Mouse (Mus musculus): ENCODE measurements at regions not wholly inside any gene's neighbourhood (a gene's known extent, or its start where the extent isn't known, plus 50 kb on each side); places are given as distances from the start of the nearest gene placed in this dataset.

GRCm38 (mm10) chr6:51667022-51667421 is 143.3 kb downstream of the Snx10 start:
- TF ChIP-seq USF1 (IDR thresholded peaks at IDR 0.05; ENCODE audit: low read depth) (no peak), POLR2AphosphoS2 (IDR thresholded peaks at IDR 0.05; ENCODE audit: insufficient read length, low read depth) (no peak), POLR2A (IDR thresholded peaks at IDR 0.05; ENCODE audit: insufficient read length, low read depth) (no peak), TCF12 (IDR thresholded peaks at IDR 0.05; ENCODE audit: insufficient read depth, poor library complexity, severe bottlenecking) (no peak), CEBPB (IDR thresholded peaks at IDR 0.05; ENCODE audit: insufficient read depth, poor library complexity, severe bottlenecking) (no peak), MYOD1 (IDR thresholded peaks at IDR 0.05; ENCODE audit: control insufficient read depth in 1 of 3, insufficient read length in 2 of 3, low read depth in 2 of 3) (no peak), TCF3 (IDR thresholded peaks at IDR 0.05; ENCODE audit: insufficient read length, low read depth) (no peak), MYOG (IDR thresholded peaks at IDR 0.05; ENCODE audit: control insufficient read depth in 1 of 3, insufficient read depth in 1 of 3, insufficient read length in 2 of 3, low read depth in 2 of 3) (no peak), REST (IDR thresholded peaks at IDR 0.05; ENCODE audit: insufficient read depth, insufficient read length) (no peak), MAX (IDR thresholded peaks at IDR 0.05; ENCODE audit: low read depth) (no peak), E2F4 (IDR thresholded peaks at IDR 0.05; ENCODE audit: insufficient read depth) (no peak)
- Histone ChIP-seq H3K27me3 (ENCODE audit: control insufficient read depth, insufficient read depth, insufficient read length) (no peaks in the 10 kb centered on the region), H3ac (ENCODE audit: control insufficient read depth, insufficient read length) (no peak overlapping the region), H3K4me3 (no peak overlapping the region), H3K79me2 (ENCODE audit: control insufficient read depth, insufficient read depth) (no peaks in the 10 kb centered on the region), H3K4me2 (ENCODE audit: low read depth) (no peak overlapping the region), H3K36me3 (ENCODE audit: control insufficient read depth, insufficient read depth) (no peaks in the 10 kb centered on the region)

- TF ChIP-seq MYOD1 (IDR thresholded peaks at IDR 0.05; ENCODE audit: control insufficient read depth in 1 of 3, insufficient read length in 2 of 3, low read depth in 2 of 3) (no peak), POLR2AphosphoS2 (IDR thresholded peaks at IDR 0.05; ENCODE audit: insufficient read length, low read depth) (no peak), CEBPB (IDR thresholded peaks at IDR 0.05; ENCODE audit: insufficient read depth, poor library complexity, severe bottlenecking) (no peak), POLR2A (IDR thresholded peaks at IDR 0.05; ENCODE audit: insufficient read length, low read depth) (no peak), MYOG (IDR thresholded peaks at IDR 0.05; ENCODE audit: control insufficient read depth in 1 of 3, insufficient read depth in 1 of 3, insufficient read length in 2 of 3, low read depth in 2 of 3) (no peak), TCF12 (IDR thresholded peaks at IDR 0.05; ENCODE audit: insufficient read depth, poor library complexity, severe bottlenecking) (no peak), MAX (IDR thresholded peaks at IDR 0.05; ENCODE audit: low read depth) (no peak), SRF (IDR thresholded peaks at IDR 0.05; ENCODE audit: control insufficient read depth, insufficient read length, low read depth) (no peak), REST (IDR thresholded peaks at IDR 0.05; ENCODE audit: insufficient read depth, insufficient read length) (no peak), USF1 (IDR thresholded peaks at IDR 0.05; ENCODE audit: low read depth) (no peak), E2F4 (IDR thresholded peaks at IDR 0.05; ENCODE audit: insufficient read depth) (no peak)
- Histone ChIP-seq H3K79me2 (ENCODE audit: control insufficient read depth, insufficient read depth) (no peaks in the 10 kb centered on the region), H3K27me3 (ENCODE audit: control insufficient read depth, insufficient read depth, insufficient read length) (no peaks in the 10 kb centered on the region), H3K4me2 (ENCODE audit: low read depth) (no peak overlapping the region), H3K4me3 (no peak overlapping the region), H3K36me3 (ENCODE audit: control insufficient read depth, insufficient read depth) (no peaks in the 10 kb centered on the region), H3ac (ENCODE audit: control insufficient read depth, insufficient read length) (no peak overlapping the region)
Observed at GRCm38 (mm10) chr6:51675342-51675945, 151.7 kb downstream of the Snx10 start.

- H3K4me3 ChIP-seq = no peak overlapping the region
- H3K79me2 ChIP-seq (ENCODE audit: control insufficient read depth, insufficient read depth) = no peaks in the 10 kb centered on the region
- no peak overlapping the region for H3K4me2 ChIP-seq (ENCODE audit: low read depth)
- TF ChIP-seq CEBPB (IDR thresholded peaks at IDR 0.05; ENCODE audit: insufficient read depth, poor library complexity, severe bottlenecking) (no peak), SRF (IDR thresholded peaks at IDR 0.05; ENCODE audit: control insufficient read depth, insufficient read length, low read depth) (no peak), POLR2AphosphoS2 (IDR thresholded peaks at IDR 0.05; ENCODE audit: insufficient read length, low read depth) (no peak), TCF12 (IDR thresholded peaks at IDR 0.05; ENCODE audit: insufficient read depth, poor library complexity, severe bottlenecking) (no peak), MAX (IDR thresholded peaks at IDR 0.05; ENCODE audit: low read depth) (no peak), TCF3 (IDR thresholded peaks at IDR 0.05; ENCODE audit: insufficient read length, low read depth) (no peak)
- H3ac ChIP-seq (ENCODE audit: control insufficient read depth, insufficient read length) = no peak overlapping the region
- no peaks in the 10 kb centered on the region for H3K36me3 ChIP-seq (ENCODE audit: control insufficient read depth, insufficient read depth)
- no peaks in the 10 kb centered on the region for H3K27me3 ChIP-seq (ENCODE audit: control insufficient read depth, insufficient read depth, insufficient read length)
Observed at GRCm38 (mm10) chr6:51677162-51677996, 153.7 kb downstream of the Snx10 start.

GRCm38 (mm10) chr6:51678743-51679142 is 155.0 kb downstream of the Snx10 start:
- Histone ChIP-seq H3K27me3 (ENCODE audit: control insufficient read depth, insufficient read depth, insufficient read length) (no peaks in the 10 kb centered on the region), H3K36me3 (ENCODE audit: control insufficient read depth, insufficient read depth) (no peaks in the 10 kb centered on the region), H3ac (ENCODE audit: control insufficient read depth, insufficient read length) (no peak overlapping the region), H3K4me3 (no peak overlapping the region), H3K79me2 (ENCODE audit: control insufficient read depth, insufficient read depth) (no peaks in the 10 kb centered on the region), H3K4me2 (ENCODE audit: low read depth) (no peak overlapping the region)
- no peak for TF ChIP-seq CEBPB (IDR thresholded peaks at IDR 0.05; ENCODE audit: insufficient read depth, poor library complexity, severe bottlenecking)
- no peak for TF ChIP-seq REST (IDR thresholded peaks at IDR 0.05; ENCODE audit: insufficient read depth, insufficient read length)
- no peak for TF ChIP-seq SRF (IDR thresholded peaks at IDR 0.05; ENCODE audit: control insufficient read depth, insufficient read length, low read depth)
- no peak for TF ChIP-seq MYOD1 (IDR thresholded peaks at IDR 0.05; ENCODE audit: control insufficient read depth in 1 of 3, insufficient read length in 2 of 3, low read depth in 2 of 3)
- TF ChIP-seq MAX (IDR thresholded peaks at IDR 0.05; ENCODE audit: low read depth) = no peak
- no peak for TF ChIP-seq TCF3 (IDR thresholded peaks at IDR 0.05; ENCODE audit: insufficient read length, low read depth)
- TF ChIP-seq POLR2A (IDR thresholded peaks at IDR 0.05; ENCODE audit: insufficient read length, low read depth) = no peak
- TF ChIP-seq USF1 (IDR thresholded peaks at IDR 0.05; ENCODE audit: low read depth) = no peak
- no peak for TF ChIP-seq POLR2AphosphoS2 (IDR thresholded peaks at IDR 0.05; ENCODE audit: insufficient read length, low read depth)
- no peak for TF ChIP-seq E2F4 (IDR thresholded peaks at IDR 0.05; ENCODE audit: insufficient read depth)
- TF ChIP-seq MYOG (IDR thresholded peaks at IDR 0.05; ENCODE audit: control insufficient read depth in 1 of 3, insufficient read depth in 1 of 3, insufficient read length in 2 of 3, low read depth in 2 of 3) = no peak
- TF ChIP-seq TCF12 (IDR thresholded peaks at IDR 0.05; ENCODE audit: insufficient read depth, poor library complexity, severe bottlenecking) = no peak

All from myocyte (in vitro differentiated cells).